Mouse (Mus musculus): ENCODE data around the gene Six3. TPM values are rescaled to one million over a fixed set of nuclear protein-coding genes. Genes with fewer than 3 reads are reported as not detected.

Six3 gene
- polyA plus RNA-seq, 1 experiment: 2.3 TPM

DNA sequence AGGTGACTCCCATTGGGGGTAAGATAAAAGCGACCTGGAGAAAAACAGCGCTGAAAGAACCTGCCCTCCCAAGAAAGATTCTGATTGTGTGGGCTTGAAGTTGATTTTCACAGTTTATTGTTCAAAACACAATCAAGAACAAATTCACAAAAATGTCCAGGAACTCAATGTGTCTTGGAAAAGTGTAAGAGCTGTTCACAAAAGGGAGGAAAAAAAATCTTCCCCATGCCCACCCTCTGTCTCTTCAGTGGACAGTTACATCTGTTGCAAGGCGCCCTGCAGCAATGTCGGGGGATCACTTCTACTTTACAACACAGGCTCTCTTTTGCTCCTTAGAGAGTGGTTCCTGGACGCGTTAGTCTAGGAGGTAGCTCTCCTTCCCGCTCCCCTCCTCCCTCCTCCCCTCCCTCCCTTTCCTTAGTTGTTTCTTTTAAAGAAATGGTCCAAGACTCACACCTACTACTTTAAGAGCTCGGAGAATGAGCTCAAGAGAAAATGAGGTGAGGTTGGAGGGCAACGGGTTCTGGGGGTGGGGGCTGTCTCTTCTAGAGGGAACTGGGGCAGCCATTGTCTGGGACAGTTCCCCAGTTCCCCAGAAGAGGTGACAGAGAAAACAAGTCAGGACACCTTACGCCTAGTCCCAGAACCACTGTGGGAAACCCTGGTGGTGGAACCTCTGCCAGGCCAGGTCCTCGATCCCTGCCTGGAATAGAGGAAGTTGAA, 2.9 kb upstream of the Six3 start:
- Histone ChIP-seq H3K4me1 (ENCODE audit: control insufficient read depth, insufficient read depth, low read length) (no peaks in the 10 kb centered on the region), H3K27ac (ENCODE audit: insufficient read depth, low read length) (no peak overlapping the region), H3K4me3 (ENCODE audit: insufficient read depth, low read length) (no peak overlapping the region)
- TF ChIP-seq CTCF (IDR thresholded peaks at IDR 0.05; ENCODE audit: extremely low read depth, insufficient read depth, low read length) (no peak), POLR2A (IDR thresholded peaks at IDR 0.05; ENCODE audit: extremely low read depth, insufficient read depth, low read length) (no peak)

DNA sequence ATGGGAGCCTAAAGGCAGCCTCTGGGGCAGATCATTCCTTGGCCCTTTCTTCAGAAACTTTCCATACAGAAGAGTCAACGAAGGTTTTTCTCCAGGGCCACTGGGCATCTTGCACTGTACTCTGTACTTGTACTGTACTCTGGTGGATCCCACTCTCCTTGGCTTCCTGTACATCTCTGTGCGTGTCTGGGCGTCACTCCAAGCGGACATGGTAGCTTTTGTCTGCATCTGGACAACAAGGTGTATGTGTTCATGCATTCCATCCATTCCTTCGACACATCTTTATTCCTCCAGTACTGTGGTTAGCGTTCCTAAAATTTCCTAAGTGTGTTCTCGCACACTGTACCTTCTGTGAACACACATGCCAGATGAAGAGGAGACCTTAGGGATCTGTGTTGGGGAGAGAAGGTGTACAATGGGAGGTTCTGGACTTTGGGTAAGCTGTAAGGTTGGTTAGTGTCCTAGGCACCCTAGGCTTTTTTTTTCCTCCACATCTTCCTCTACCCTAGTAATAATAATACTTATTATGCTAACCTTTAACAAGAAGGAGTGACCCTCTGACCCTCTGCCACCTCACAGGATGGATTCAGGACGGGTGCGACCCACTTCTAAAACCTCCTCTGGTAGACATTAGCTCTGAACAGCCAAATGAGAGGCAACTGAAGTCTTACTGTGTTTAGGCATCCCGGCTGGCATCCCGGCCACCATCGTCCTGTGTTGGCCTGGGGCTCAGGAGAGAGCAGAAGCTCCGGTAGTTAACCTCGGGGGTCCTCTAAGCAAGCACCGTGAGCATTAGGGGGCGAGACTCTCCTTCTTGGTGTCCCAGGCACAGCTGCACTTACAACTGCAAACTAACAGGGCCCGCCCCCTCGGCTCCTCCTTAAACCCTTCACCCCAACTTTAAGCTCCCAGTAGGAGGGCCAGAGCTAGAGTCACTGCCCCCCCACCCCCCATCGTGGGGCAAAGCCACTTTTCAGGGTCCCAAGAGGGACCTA, 1.6 kb upstream of the Six3 start:
- Histone ChIP-seq H3K27ac (ENCODE audit: insufficient read depth, low read length) (no peak overlapping the region), H3K4me3 (ENCODE audit: insufficient read depth, low read length) (no peak overlapping the region)

DNA sequence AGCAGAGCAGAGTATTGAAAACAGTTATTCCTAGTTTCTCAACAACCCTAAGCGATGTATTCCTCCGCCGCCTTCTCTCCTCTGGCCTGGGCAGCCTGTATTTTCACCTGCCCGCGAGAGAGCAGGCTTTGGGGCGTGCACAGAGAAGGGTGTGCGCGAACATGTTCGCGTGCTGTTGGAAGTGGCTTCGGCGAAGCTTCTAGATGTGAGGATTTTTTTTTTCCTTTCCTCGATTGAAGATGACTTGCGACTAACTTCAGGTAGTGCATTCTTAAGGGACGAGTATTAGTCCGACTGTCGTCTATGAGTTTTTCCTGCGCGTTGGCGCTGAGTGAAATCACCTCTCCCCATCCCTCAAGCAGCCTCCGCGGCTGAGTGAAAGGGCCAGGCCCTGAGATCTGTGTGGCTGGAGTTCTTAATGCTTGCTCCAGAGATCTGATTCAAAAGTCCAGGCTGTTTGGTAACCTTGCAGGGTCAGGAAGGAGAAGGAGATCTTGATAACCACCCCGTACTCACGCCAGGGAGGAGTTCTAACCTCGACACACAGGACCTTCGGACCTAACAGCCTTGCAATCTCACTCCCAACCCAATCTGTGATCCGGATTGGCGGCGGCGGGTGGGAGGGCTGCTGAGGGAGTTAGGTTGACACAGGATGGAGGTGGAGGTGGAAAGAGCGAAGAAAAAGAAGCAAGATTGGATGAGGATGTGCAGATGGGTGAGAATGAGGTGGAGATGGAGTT, 712 bp upstream of the Six3 start:
- Histone ChIP-seq H3K4me3 (ENCODE audit: insufficient read depth, low read length) (no peak overlapping the region), H3K27ac (ENCODE audit: insufficient read depth, low read length) (no peak overlapping the region), H3K4me1 (ENCODE audit: control insufficient read depth, insufficient read depth, low read length) (no peaks in the 10 kb centered on the region)
- no peak for TF ChIP-seq POLR2A (IDR thresholded peaks at IDR 0.05; ENCODE audit: extremely low read depth, insufficient read depth, low read length)
- no peak for TF ChIP-seq CTCF (IDR thresholded peaks at IDR 0.05; ENCODE audit: extremely low read depth, insufficient read depth, low read length)

More for the DNA sequence above, 1.6 kb upstream of the Six3 start:
- no peak for TF ChIP-seq CTCF (IDR thresholded peaks at IDR 0.05; ENCODE audit: extremely low read depth, insufficient read depth, low read length)
- TF ChIP-seq POLR2A (IDR thresholded peaks at IDR 0.05; ENCODE audit: extremely low read depth, insufficient read depth, low read length): no peak
- no peaks in the 10 kb centered on the region for H3K4me1 ChIP-seq (ENCODE audit: control insufficient read depth, insufficient read depth, low read length)

DNA sequence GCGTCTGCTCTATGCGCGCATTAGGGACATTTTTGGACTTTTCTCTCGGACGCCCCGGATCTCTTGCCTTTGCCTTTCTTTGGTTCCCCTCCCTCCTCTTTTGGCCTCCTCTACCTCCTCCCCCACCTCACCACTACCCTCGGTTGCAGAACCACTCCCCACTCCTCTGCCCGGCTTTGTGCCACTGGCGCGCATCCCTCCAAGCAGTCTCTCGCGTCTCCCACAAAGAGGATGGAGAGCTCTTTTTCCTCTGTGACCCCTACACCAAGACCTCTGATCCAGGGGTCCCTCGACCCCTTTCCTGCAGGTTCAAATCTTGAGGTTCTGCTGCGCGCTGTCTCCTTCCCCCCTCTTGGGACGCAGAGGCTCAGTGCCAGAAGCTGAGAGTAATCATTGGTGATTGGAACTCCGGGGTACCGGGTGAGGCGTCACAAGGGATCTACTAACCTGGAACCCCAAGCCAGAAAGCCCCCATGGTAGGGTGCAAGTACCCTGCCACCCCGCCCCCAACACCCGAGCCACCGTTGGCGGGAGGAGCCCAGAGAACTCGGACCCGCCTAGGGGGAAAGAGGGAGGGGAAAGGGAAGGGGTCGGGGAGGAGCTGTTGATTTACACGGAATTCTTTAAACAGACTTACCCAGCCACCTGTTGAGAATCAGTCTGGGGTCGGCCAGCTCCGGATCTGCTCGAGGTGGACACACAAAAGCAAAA, 758 bp downstream of the Six3 start:
- TF ChIP-seq CTCF (IDR thresholded peaks at IDR 0.05; ENCODE audit: extremely low read depth, insufficient read depth, low read length) (no peak), POLR2A (IDR thresholded peaks at IDR 0.05; ENCODE audit: extremely low read depth, insufficient read depth, low read length) (no peak)
- H3K27ac ChIP-seq (ENCODE audit: insufficient read depth, low read length): no peak overlapping the region
- no peaks in the 10 kb centered on the region for H3K4me1 ChIP-seq (ENCODE audit: control insufficient read depth, insufficient read depth, low read length)
- H3K4me3 ChIP-seq (ENCODE audit: insufficient read depth, low read length): 0 out of 2 replicates have a peak overlapping the region, but pooled peaks have one; percentile 16

DNA sequence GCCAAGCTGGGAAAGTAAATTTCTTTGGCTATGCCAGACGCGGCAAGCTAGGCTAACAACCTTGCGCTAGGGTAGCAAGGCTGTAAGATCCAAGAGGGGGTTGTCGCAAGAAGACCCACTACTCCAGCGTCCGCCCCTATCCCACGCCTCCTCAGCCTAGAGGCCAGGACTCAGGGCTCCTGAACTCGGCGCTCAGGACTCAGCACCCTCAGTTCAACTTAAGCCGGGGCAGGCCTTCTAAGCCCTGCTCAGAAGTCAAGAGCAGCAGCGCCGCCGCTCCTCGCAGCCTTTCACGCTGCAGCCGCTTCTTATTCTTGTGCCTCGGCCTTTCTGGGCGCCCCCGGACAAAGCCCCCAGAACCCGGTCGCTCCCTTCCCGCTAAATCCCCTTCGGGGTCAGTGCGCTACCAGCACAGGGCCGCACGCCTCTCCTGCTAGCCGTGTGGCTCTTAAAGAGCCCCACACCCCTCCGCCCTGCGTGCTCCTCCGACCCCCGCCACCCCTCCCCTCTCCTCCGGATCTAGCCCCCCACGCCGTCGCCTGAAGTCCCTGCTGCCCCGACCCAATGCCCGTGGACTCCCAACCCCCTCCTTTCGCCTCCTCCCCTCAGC, 1.4 kb downstream of the Six3 start:
- H3K27ac ChIP-seq (ENCODE audit: insufficient read depth, low read length): no peak overlapping the region
- H3K4me1 ChIP-seq (ENCODE audit: control insufficient read depth, insufficient read depth, low read length): no peaks in the 10 kb centered on the region
- TF ChIP-seq CTCF (IDR thresholded peaks at IDR 0.05; ENCODE audit: extremely low read depth, insufficient read depth, low read length) (no peak), POLR2A (IDR thresholded peaks at IDR 0.05; ENCODE audit: extremely low read depth, insufficient read depth, low read length) (no peak)
- H3K4me3 ChIP-seq (ENCODE audit: insufficient read depth, low read length): 0 out of 2 replicates have a peak overlapping the region, but pooled peaks have one; percentile 16

DNA sequence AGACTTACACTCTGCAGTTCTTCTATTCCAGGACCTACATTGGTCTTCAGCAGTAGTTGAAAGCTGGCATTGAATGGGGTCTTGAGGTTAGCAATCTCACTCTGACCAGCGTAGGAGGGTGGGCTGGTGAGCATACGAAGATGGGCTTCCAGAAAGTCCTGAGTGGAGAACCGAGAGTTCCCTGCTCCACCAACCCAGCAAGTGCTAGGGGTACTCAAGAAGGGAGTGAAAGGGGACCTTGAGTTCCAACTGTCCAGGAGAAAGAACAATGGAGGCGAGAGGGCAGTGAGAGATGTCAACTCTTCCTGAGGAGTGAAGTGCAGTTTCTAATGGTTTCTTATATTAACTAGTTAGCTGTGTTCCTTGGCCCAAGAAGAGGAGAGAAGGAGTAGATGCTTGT, 2.2 kb downstream of the Six3 start:
- Histone ChIP-seq H3K4me1 (ENCODE audit: control insufficient read depth, insufficient read depth, low read length) (no peaks in the 10 kb centered on the region), H3K4me3 (ENCODE audit: insufficient read depth, low read length) (no peak overlapping the region), H3K27ac (ENCODE audit: insufficient read depth, low read length) (no peak overlapping the region)
- TF ChIP-seq POLR2A (IDR thresholded peaks at IDR 0.05; ENCODE audit: extremely low read depth, insufficient read depth, low read length): no peak
- TF ChIP-seq CTCF (IDR thresholded peaks at IDR 0.05; ENCODE audit: extremely low read depth, insufficient read depth, low read length): no peak

DNA sequence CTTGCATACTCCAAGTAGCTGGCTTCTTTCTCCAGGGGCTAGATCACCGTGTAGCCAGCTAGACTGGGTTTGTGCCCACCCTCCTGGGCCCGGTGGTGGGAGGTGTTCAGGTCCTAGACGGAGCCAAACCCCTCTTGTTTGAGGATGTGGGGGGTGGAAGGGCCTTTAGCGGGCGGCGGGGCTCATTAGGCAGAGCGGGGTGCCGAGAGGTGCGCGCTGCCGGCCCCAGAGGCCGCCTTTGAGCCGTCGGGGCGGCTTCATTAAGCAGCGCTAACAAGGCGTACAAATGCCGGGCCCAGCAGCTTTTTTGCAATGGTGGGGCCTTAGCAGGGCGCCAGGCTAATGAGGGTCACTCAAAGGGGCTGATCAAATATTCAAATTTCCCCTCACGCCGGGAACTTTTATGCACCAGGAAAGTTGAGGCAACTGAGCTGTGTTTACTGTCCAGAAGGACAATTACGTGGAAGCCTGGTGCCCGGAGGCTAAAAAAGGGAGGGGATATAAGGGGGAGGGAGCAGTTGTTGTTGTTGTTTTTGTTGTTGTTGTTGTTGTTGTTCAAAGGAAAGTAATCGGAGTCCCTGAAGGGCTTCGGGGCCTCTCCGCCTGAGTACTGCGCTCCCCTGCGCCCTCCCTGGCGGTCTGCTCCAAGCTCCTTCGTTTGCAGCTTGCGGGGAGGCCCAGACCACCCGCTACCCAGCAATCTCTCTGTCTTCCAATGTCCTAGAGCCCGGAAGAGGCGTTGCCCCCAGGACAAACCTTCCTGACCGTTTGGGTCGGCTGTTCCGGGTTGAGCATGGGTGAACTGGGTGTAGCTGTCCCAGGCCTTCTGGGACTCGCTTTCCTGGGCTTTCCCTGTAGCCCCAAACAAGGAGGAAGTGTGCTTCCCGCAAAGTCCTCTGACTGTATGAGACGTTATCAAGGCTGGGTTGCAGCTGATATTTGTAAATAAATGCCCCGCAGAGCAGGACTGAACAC, 3.4 kb downstream of the Six3 start:
- H3K27ac ChIP-seq (ENCODE audit: insufficient read depth, low read length): no peak overlapping the region
- H3K4me3 ChIP-seq (ENCODE audit: insufficient read depth, low read length): no peak overlapping the region
- TF ChIP-seq POLR2A (IDR thresholded peaks at IDR 0.05; ENCODE audit: extremely low read depth, insufficient read depth, low read length): no peak
- no peak for TF ChIP-seq CTCF (IDR thresholded peaks at IDR 0.05; ENCODE audit: extremely low read depth, insufficient read depth, low read length)
- H3K4me1 ChIP-seq (ENCODE audit: control insufficient read depth, insufficient read depth, low read length): no peaks in the 10 kb centered on the region
